Mouse (Mus musculus) olfactory bulb, adult 2 months (tissue): ENCODE measurements around the gene Tmem248.

Source experiments
- CTCF ChIP-seq: fragments of 200-500 bp; IDR thresholded peaks from 2 replicates; pipeline ENCODE4 v1.5.1; 2012; ENCODE audit warnings: low read depth, mild to moderate bottlenecking, low read length, moderate library complexity; ENCODE audit not compliant: insufficient read depth
- POLR2A ChIP-seq: fragments of 200-500 bp; IDR thresholded peaks from 2 replicates; pipeline ENCODE4 v1.6.1; 2012; ENCODE audit warnings: mild to moderate bottlenecking, low read depth, low read length, moderate library complexity; ENCODE audit not compliant: insufficient read depth

DNA sequence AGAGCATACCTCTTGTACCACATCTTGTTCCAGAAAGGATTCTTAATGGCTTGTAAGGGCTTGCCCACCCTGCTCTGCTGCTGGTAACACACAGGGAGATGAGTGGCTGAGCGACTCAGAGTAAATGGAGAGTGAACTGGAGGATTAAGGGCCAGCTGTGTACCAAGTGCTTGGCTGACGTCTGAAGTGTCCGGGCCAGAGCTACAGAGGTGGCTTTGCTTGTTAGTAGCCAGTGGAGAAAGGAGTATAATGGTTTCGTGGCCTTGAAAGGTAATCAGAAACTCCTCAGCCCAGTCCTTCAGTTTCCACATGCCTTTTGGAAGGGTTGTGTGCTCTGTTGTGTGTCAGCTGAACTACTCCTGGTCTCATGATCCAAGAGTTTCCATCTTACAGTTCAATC is 39.0 kb upstream of the Tmem248 start:
- TF ChIP-seq CTCF: no peak
- no peak for TF ChIP-seq POLR2A
